Mouse (Mus musculus): ENCODE results near the gene S1pr1.
A peak's percentile ranks its signal among the peaks of the same experiment; 100 is the strongest.

The S1pr1 gene

DNA sequence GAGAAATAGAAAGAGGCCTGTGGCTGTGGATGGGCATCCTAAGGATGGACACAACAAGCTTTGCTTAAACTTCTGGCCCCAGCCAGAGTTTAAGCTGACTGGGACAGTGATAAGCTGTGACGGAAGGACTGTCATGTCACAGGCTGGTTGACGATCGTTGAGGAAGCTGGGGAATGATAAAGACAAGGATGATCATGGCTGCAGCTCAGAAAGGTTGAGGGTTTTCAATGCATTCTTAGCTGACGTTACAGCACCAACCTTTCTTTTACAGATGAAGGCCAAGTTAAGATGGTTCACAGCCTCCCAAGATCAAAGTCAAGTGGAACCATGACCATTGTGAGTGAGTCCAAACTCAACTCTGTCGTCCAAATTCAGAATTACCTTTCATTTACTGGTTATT lies 40.2 kb downstream of the S1pr1 start:
- DNase-seq (ENCODE audit: low read depth, low spot score) = no peak

- DNase-seq (ENCODE audit: low read depth, low spot score) = no peak
These were observed 41.2 kb downstream of the S1pr1 start for GRCm38 (mm10) chr3:115673663-115674157.

- no peak for DNase-seq (ENCODE audit: low read depth, low spot score)
These were observed 41.8 kb downstream of the S1pr1 start for GRCm38 (mm10) chr3:115672965-115673662.

DNA sequence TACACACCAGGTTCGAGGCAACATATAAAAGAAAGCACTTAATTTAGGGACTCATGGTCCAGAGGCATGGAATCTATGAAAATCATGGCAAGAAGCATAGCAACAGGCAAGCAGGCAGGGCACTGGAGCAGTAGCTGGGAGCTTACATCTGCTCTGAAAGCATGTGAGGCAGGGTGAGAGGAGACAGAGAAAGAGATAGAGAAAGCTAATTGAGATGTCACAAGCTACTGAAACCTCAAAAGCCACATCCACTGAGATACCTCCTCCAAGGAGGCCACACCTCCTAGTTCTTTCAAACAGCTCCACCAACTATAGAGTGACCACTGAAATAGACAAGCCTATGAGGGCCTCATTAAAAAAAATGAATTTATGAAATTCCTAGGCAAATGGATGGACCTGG lies 45.6 kb downstream of the S1pr1 start:
- no peak for DNase-seq (ENCODE audit: low read depth, low spot score)

DNA sequence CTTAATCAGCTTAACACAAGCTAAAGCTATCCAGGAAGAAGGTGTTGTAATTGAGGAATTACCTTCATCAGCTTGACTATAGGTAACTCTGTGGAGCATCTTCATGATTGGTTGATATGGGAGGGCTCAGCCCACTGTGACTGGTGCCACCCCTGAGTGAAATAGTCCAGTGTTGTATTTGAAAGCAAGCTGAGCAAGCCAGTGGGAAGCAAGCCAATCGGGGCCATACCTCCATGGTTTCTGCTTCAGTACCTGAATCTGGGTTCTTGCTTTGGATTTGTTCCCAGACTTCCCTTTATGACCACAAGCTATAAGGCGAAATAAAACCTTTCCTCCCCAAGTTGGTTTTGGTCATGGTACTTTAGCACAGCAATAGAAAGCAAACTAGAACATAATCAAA lies 47.7 kb downstream of the S1pr1 start:
- DNase-seq (ENCODE audit: low read depth, low spot score) = no peak

GRCm38 (mm10) chr3:115666547-115666946 lies 48.3 kb downstream of the S1pr1 start:
- DNase-seq (ENCODE audit: low read depth, low spot score) = no peak

DNA sequence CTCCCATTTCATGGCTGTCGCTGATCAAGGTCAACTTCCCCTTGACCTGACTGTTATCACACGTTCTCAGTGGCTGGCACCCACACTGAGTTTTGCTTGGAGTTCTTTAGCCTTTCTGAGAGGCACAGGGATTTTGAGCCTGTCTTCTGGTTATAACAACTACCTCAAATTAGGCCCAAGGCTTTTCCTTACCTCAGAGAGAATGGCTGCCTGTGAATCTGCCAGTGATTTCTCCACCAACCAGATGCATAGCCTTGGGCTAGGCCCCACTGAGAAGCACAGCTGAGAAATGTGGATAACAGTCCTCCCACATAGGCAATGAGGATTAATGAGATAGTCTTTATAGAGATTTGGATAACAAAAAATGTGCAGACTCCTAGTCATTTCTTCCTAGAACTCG lies 50.4 kb downstream of the S1pr1 start:
- no peak for DNase-seq (ENCODE audit: low read depth, low spot score)

GRCm38 (mm10) chr3:115660701-115661460 lies 54.0 kb downstream of the S1pr1 start:
- DNase-seq (ENCODE audit: low read depth, low spot score) = peak; percentile 82

Measured in brain, adult 2 months (tissue).